38 mouse cellular contexts compared by ENCODE assay signal in the genomic region with DNA sequence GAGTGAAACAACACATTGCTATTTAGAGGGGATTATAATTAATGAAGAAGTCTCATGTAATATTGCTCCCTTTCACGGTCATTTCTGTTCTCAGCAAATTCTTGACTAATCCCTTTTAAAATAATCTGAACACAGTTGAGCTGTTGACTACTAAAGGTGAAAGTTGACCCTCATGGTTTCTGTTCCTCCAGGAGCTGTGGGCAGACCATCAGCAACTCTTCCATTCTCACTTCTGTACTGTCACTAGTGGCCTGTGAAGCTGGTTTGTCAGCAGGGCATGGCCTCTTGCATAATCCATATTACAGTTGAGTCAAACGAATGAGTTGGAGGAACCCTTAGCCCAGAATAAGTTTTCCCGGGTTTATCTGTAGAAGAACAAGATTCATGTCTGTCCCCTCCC. TPM values are rescaled to one million over a fixed set of nuclear protein-coding genes. Genes with fewer than 3 reads are reported as not detected.
DNase-seq lines count a peak whose midpoint lies in the region; ATAC-seq and TF ChIP-seq lines count a peak whose summit lies in the region.
"Had no signal": no experiment of that assay in that cellular context is flagged by ENCODE, and none has a peak within 500 bp of the region (broad histone marks: within the 10 kb centered on the region; RNA-seq: fewer than 3 reads in every experiment).

No protein-coding gene starts in this region.

- H3K36me3 ChIP-seq in lung, embryonic 15.5 days = no peaks in the 10 kb centered on the region
- H3K36me3 ChIP-seq in splenic B cell, adult 2 months (ENCODE audit: control insufficient read depth, insufficient read depth, low read length, poor library complexity, severe bottlenecking) = no peaks in the 10 kb centered on the region
- H3K36me3 ChIP-seq in hindbrain, embryonic 10.5 days = no peaks in the 10 kb centered on the region
- H3K36me3 ChIP-seq in kidney, adult 2 months (ENCODE audit: control insufficient read depth, insufficient read depth, low read length) = no peaks in the 10 kb centered on the region
- H3K36me3 ChIP-seq: forebrain, embryonic 12.5 days; hindbrain, embryonic 12.5 days; kidney, embryonic 15.5 days; midbrain, embryonic 12.5 days had no signal

- DNase-seq in lung, postnatal 10 days = no peak
- peak; percentile 78 for DNase-seq in A20 (ENCODE audit: low read depth, low spot score)
- peak; percentile 48 for DNase-seq in splenic B cell, adult 2 months (ENCODE audit: low read depth, low spot score)
- DNase-seq in hindbrain, embryonic 10.5 days (ENCODE audit: low spot score) = no peak
- no peak for DNase-seq in kidney, adult 2 months
- DNase-seq: adrenal gland, adult 2 months; cerebellum, adult 2 months; cerebellum, postnatal 14 days; forebrain, postnatal 0 days; kidney, postnatal 25 days; thymus, adult 18-20 months; thymus, postnatal 36 days had no signal

- H3K27me3 ChIP-seq in lung, embryonic 15.5 days = no peaks in the 10 kb centered on the region
- no peaks in the 10 kb centered on the region for H3K27me3 ChIP-seq in splenic B cell, adult 2 months (ENCODE audit: control insufficient read depth, insufficient read depth, low read length, poor library complexity, severe bottlenecking)
- peaks cover 4% of the 10 kb centered on the region; the same call in 1 of the 2 replicates for H3K27me3 ChIP-seq in hindbrain, embryonic 10.5 days (ENCODE audit: insufficient read depth, poor library complexity, severe bottlenecking)
- no peaks in the 10 kb centered on the region for H3K27me3 ChIP-seq in kidney, adult 2 months (replicated peaks; ENCODE audit: control insufficient read depth, insufficient read depth, low read length)
- H3K27me3 ChIP-seq: embryonic facial prominence, embryonic 15.5 days; forebrain, embryonic 12.5 days; kidney, embryonic 15.5 days; limb, embryonic 13.5 days; midbrain, embryonic 12.5 days had no signal

- no peak overlapping the region for H3K4me2 ChIP-seq in lung, embryonic 15.5 days
- H3K4me2 ChIP-seq: embryonic facial prominence, embryonic 15.5 days; forebrain, embryonic 12.5 days; hindbrain, embryonic 12.5 days; kidney, embryonic 15.5 days; limb, embryonic 13.5 days; liver, embryonic 11.5 days; midbrain, embryonic 12.5 days had no signal

- no peaks in the 10 kb centered on the region for H3K9me3 ChIP-seq in lung, embryonic 15.5 days
- H3K9me3 ChIP-seq in hindbrain, embryonic 10.5 days = no peaks in the 10 kb centered on the region
- H3K9me3 ChIP-seq: embryonic facial prominence, embryonic 10.5 days; embryonic facial prominence, embryonic 15.5 days; forebrain, embryonic 12.5 days; hindbrain, embryonic 12.5 days; kidney, embryonic 15.5 days; limb, embryonic 13.5 days; megakaryocyte, embryonic 14.5 days; midbrain, embryonic 12.5 days had no signal

- no peak overlapping the region for H3K4me3 ChIP-seq in lung, embryonic 15.5 days
- H3K4me3 ChIP-seq in hindbrain, embryonic 10.5 days = no peak overlapping the region
- H3K4me3 ChIP-seq in kidney, adult 2 months (ENCODE audit: insufficient read depth, low read depth, low read length) = no peak overlapping the region
- H3K4me3 ChIP-seq: embryonic facial prominence, embryonic 10.5 days; embryonic facial prominence, embryonic 15.5 days; forebrain, embryonic 12.5 days; hindbrain, embryonic 12.5 days; kidney, embryonic 15.5 days; limb, embryonic 13.5 days; megakaryocyte, embryonic 14.5 days; midbrain, embryonic 12.5 days had no signal

- ATAC-seq in lung, embryonic 15.5 days (ENCODE audit: borderline replicate concordance, extremely low read depth, low FRiP score, low TSS enrichment) = no peak
- peak; percentile 96 for ATAC-seq in granulocyte monocyte progenitor cell, adult 5-6 weeks (replicated peaks; ENCODE audit: poor library complexity, severe bottlenecking)
- ATAC-seq: activated CD4-positive, CD25-positive, alpha-beta regulatory T cell, adult 4 months; forebrain, postnatal 0 days; intestine, postnatal 0 days had no signal

- WGBS in lung, embryonic 15.5 days = 38% methylated on average over 3 of the region's 3 CpGs
- WGBS in hindbrain, embryonic 10.5 days = 91% methylated on average over 3 of the region's 3 CpGs
- WGBS in kidney, adult 2 months = 84% methylated on average over 3 of the region's 3 CpGs

- peaks cover 14% of the 10 kb centered on the region; the same call in 1 of the 2 replicates for H3K4me1 ChIP-seq in lung, embryonic 15.5 days
- H3K4me1 ChIP-seq in hindbrain, embryonic 10.5 days (replicated peaks) = peaks cover 4% of the 10 kb centered on the region; the same call in 1 of the 2 replicates
- no peaks in the 10 kb centered on the region for H3K4me1 ChIP-seq in kidney, adult 2 months (ENCODE audit: control insufficient read depth, insufficient read depth, low read length)
- H3K4me1 ChIP-seq: embryonic facial prominence, embryonic 15.5 days; forebrain, embryonic 12.5 days; hindbrain, embryonic 12.5 days; limb, embryonic 13.5 days; midbrain, embryonic 12.5 days had no signal

- 0 out of 2 replicates have a peak overlapping the region, but pooled peaks have one; percentile 41 for H3K27ac ChIP-seq in lung, embryonic 15.5 days
- no peak overlapping the region for H3K27ac ChIP-seq in hindbrain, embryonic 10.5 days
- H3K27ac ChIP-seq in kidney, adult 2 months (ENCODE audit: insufficient read depth, low read depth, low read length) = no peak overlapping the region
- H3K27ac ChIP-seq: embryonic facial prominence, embryonic 10.5 days; embryonic facial prominence, embryonic 15.5 days; forebrain, embryonic 12.5 days; hindbrain, embryonic 12.5 days; kidney, embryonic 15.5 days; limb, embryonic 13.5 days; midbrain, embryonic 12.5 days had no signal

- no peak for TF ChIP-seq CTCF in kidney, adult 2 months (conservative IDR thresholded peaks at IDR 0.05; ENCODE audit: insufficient read depth, insufficient read length, low read depth, low read length)

- TF ChIP-seq POLR2A in kidney, adult 2 months (IDR thresholded peaks at IDR 0.05; ENCODE audit: low read depth, low read length) = no peak

- no peak overlapping the region for H3K9ac ChIP-seq in lung, embryonic 15.5 days
- H3K9ac ChIP-seq: embryonic facial prominence, embryonic 15.5 days; forebrain, embryonic 12.5 days; forebrain, postnatal 0 days; hindbrain, embryonic 12.5 days; kidney, embryonic 15.5 days; limb, embryonic 13.5 days; midbrain, embryonic 12.5 days had no signal

RNA-seq across cellular contexts. Expression of gene 5330417H12Rik, which starts 58.7 kb away (rescaled TPM):
- polyA plus RNA-seq in lung, embryonic 15.5 days (2015; fragmentation: Nextera tagmentation; extraction: Ambion mirVana) = not detected in 2 replicates
- not detected in 2 replicates for total RNA-seq in granulocyte monocyte progenitor cell, adult 5-6 weeks (2014; fragmentation: Nextera tagmentation)
- total RNA-seq in granulocyte monocyte progenitor cell, adult 5-6 weeks (2017) = not detected in 2 replicates
- polyA plus RNA-seq in hindbrain, embryonic 10.5 days (2016; fragmentation: Nextera tagmentation; extraction: Ambion mirVana) = not detected in 2 replicates
- not detected in 2 replicates for polyA plus RNA-seq in kidney, adult 2 months (2012; rRNA removed)
- total RNA-seq: adrenal gland, adult 2 months; adrenal gland, postnatal 4 days; ES-E14; forebrain, postnatal 0 days; gastrocnemius, adult 8-10 months; gastrocnemius, postnatal 4 days; heart, postnatal 25 days; layer of hippocampus, adult 18-20 months; layer of hippocampus, postnatal 10 days; left cerebral cortex, adult 18-20 months; left cerebral cortex, postnatal 25 days; midbrain, postnatal 0 days had no signal
- polyA plus RNA-seq: activated CD4-positive, CD25-positive, alpha-beta regulatory T cell, adult 4 months; adrenal gland, adult 2 months; cerebellum, adult 2 months; embryonic facial prominence, embryonic 10.5 days; forebrain, embryonic 12.5 days; forebrain, postnatal 0 days; heart, embryonic 14.5 days; hindbrain, embryonic 12.5 days; intestine, postnatal 0 days; kidney, embryonic 15.5 days; midbrain, embryonic 12.5 days; midbrain, postnatal 0 days; neural tube, embryonic 14.5 days; stomach, embryonic 16.5 days had no signal

Comparison
In these comparisons a context has a peak if more than half of its experiments do, and no peak if none do; other contexts are left out.
1. DNase-seq: peak in A20 (single experiment) and splenic B cell, adult 2 months (single experiment); none in lung, postnatal 10 days (single experiment), hindbrain, embryonic 10.5 days (single experiment) and kidney, adult 2 months (single experiment).